8 mouse cellular contexts compared by ENCODE assay signal in the genomic region with DNA sequence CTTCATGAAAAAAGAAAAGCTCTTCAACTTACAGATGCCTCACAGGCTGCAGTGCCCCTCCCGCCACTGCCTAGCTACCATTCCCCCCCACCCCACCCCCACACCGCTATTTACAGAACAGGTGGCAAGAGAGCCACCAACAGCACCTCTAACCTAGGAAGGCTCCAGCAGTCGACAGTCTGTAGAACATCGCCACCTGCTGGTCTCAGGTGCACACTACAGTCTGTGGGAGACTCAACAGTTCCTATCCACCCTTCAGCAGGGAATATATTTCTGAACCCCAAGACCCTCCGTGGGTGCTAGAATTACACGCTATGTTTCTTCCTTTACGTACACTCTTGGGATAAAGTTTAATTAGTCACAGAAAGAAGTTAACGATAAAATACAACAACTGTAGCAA.
A peak's percentile ranks its signal among the peaks of the same experiment; 100 is the strongest.
DNase-seq lines count a peak whose midpoint lies in the region; ATAC-seq and TF ChIP-seq lines count a peak whose summit lies in the region.

No protein-coding gene starts in this region.

- no peaks in the 10 kb centered on the region for H3K9me3 ChIP-seq in embryonic facial prominence, embryonic 11.5 days (replicated peaks; ENCODE audit: control insufficient read depth, low read length)
- H3K9me3 ChIP-seq in lung, postnatal 0 days (ENCODE audit: low read length): no peaks in the 10 kb centered on the region

- 25% methylated on average over 8 of the region's 8 CpGs for WGBS in embryonic facial prominence, embryonic 11.5 days
- 19% methylated on average over 8 of the region's 8 CpGs for WGBS in lung, postnatal 0 days

- no peak overlapping the region for H3K27ac ChIP-seq in embryonic facial prominence, embryonic 11.5 days (replicated peaks; ENCODE audit: low read depth, low read length)
- no peak overlapping the region for H3K27ac ChIP-seq in lung, postnatal 0 days (ENCODE audit: low read length)

- H3K4me1 ChIP-seq in embryonic facial prominence, embryonic 11.5 days (ENCODE audit: control insufficient read depth, insufficient read depth, low read length): no peaks in the 10 kb centered on the region
- H3K4me1 ChIP-seq in lung, postnatal 0 days (ENCODE audit: insufficient read depth, low read depth, low read length): no peaks in the 10 kb centered on the region

- DNase-seq in adrenal gland, adult (ENCODE audit: inconsistent age in 2 of 2, low spot score in 1 of 2): peak; percentile 50 to 84
- no peak for DNase-seq in adrenal gland, adult 8-10 months
- peak; percentile 70 to 75 for DNase-seq in B cell, adult 2 months
- peak; percentile 70 to 73 for DNase-seq in adrenal gland, postnatal 36 days
- peak; percentile 86 for DNase-seq in embryonic facial prominence, embryonic 11.5 days (ENCODE audit: low spot score)
- peak; percentile 49 for DNase-seq in hindlimb bud, embryonic 11.5 days (ENCODE audit: extremely low spot score, low read depth, low spot score)
- DNase-seq in lung, postnatal 0 days (ENCODE audit: low spot score): peak; percentile 74
- peak; percentile 83 to 84 for DNase-seq in right cerebral cortex, adult 2 months (ENCODE audit: low spot score in 2 of 2)

- H3K27me3 ChIP-seq in embryonic facial prominence, embryonic 11.5 days (ENCODE audit: control insufficient read depth, insufficient read depth, low read length): no peaks in the 10 kb centered on the region
- H3K27me3 ChIP-seq in lung, postnatal 0 days (replicated peaks; ENCODE audit: insufficient read depth, low read length): no peaks in the 10 kb centered on the region

- no peak overlapping the region for H3K9ac ChIP-seq in embryonic facial prominence, embryonic 11.5 days (replicated peaks; ENCODE audit: low read length)
- no peak overlapping the region for H3K9ac ChIP-seq in lung, postnatal 0 days (replicated peaks; ENCODE audit: low read depth)

- ATAC-seq in embryonic facial prominence, embryonic 11.5 days (replicated peaks; ENCODE audit: insufficient number of reproducible peaks, low FRiP score, low TSS enrichment, low read depth): no peak
- ATAC-seq in lung, postnatal 0 days: no peak

- no peak for TF ChIP-seq EP300 in lung, postnatal 0 days (IDR thresholded peaks at IDR 0.05)

- H3K36me3 ChIP-seq in embryonic facial prominence, embryonic 11.5 days (replicated peaks; ENCODE audit: control insufficient read depth, insufficient read depth, low read depth, low read length): no peaks in the 10 kb centered on the region
- no peaks in the 10 kb centered on the region for H3K36me3 ChIP-seq in lung, postnatal 0 days (ENCODE audit: insufficient read depth, low read length)

- no peak overlapping the region for H3K4me2 ChIP-seq in embryonic facial prominence, embryonic 11.5 days (ENCODE audit: low read depth, low read length)
- H3K4me2 ChIP-seq in lung, postnatal 0 days (replicated peaks; ENCODE audit: low read depth, low read length): no peak overlapping the region

- no peak overlapping the region for H3K4me3 ChIP-seq in embryonic facial prominence, embryonic 11.5 days (ENCODE audit: low read depth, low read length)
- no peak overlapping the region for H3K4me3 ChIP-seq in lung, postnatal 0 days (ENCODE audit: low read depth, low read length)

- TF ChIP-seq CTCF in lung, postnatal 0 days (IDR thresholded peaks at IDR 0.05): peak; percentile 89
